Mouse (Mus musculus) forebrain, embryonic 13.5 days (tissue): ENCODE data around the gene Hnrnpl. TPM values are rescaled to one million over a fixed set of nuclear protein-coding genes. Genes with fewer than 3 reads are reported as not detected.

Experiments
- ATAC-seq: fragments of 200-750 bp; cut with Nextera tagmentation; 2 replicates; pipeline ENCODE4 v1.8.0; 2017
- H3K27ac ChIP-seq: fragments of 300-500 bp; sonication (generic); 2 replicates; pipeline ENCODE4 v1.5.1; 2015; ENCODE audit warnings: inconsistent platforms, mild to moderate bottlenecking, moderate library complexity
- H3K27me3 ChIP-seq: fragments of 300-500 bp; sonication (generic); 2 replicates; pipeline ENCODE4 v1.6.1; 2015; ENCODE audit warnings: mild to moderate bottlenecking, inconsistent platforms
- H3K36me3 ChIP-seq: fragments of 300-500 bp; sonication (generic); 2 replicates; pipeline ENCODE4 v1.6.1; 2015; ENCODE audit warnings: mild to moderate bottlenecking, inconsistent platforms; ENCODE audit not compliant: poor library complexity, severe bottlenecking
- H3K4me1 ChIP-seq: fragments of 300-500 bp; sonication (generic); 2 replicates; pipeline ENCODE4 v1.6.1; 2015; ENCODE audit warnings: inconsistent platforms
- H3K4me2 ChIP-seq: fragments of 300-500 bp; sonication (generic); 2 replicates; pipeline ENCODE4 v1.6.1; 2015; ENCODE audit warnings: inconsistent platforms, mild to moderate bottlenecking, moderate library complexity
- H3K4me3 ChIP-seq: fragments of 300-500 bp; sonication (generic); 2 replicates; pipeline ENCODE4 v1.5.1; 2015; ENCODE audit warnings: mild to moderate bottlenecking, inconsistent platforms
- H3K9ac ChIP-seq: fragments of 300-500 bp; sonication (generic); 2 replicates; pipeline ENCODE4 v1.6.1; 2015; ENCODE audit warnings: mild to moderate bottlenecking, inconsistent platforms
- H3K9me3 ChIP-seq: fragments of 300-500 bp; sonication (generic); replicated peaks from 2 replicates; pipeline ENCODE4 v1.6.1; 2016; ENCODE audit warnings: inconsistent platforms
- WGBS: fragments of 180-500 bp; shearing (Covaris S2); methylation state at CpG from one replicate; pipeline ENCODE4 v1.1.7; 2015; 5-methylcytosine and 5-hydroxymethylcytosine counted together
- polyA plus RNA-seq: library from polyadenylated mRNA; unstranded; fragments of >200 nt; fragmentation: Nextera tagmentation; extraction: Ambion mirVana; gene quantifications from 2 replicates; pipeline ENCODE4 v1.2.1, GENCODE M21; 2015

Gene Hnrnpl
- polyA plus RNA-seq, 1 experiment from 2014 or later: 282 TPM

- H3K9me3 ChIP-seq: no peaks in the 10 kb centered on the region
- 0 out of 2 replicates have a peak, but pooled peaks cover under 1% of the 10 kb centered on the region for H3K4me1 ChIP-seq
- no peaks in the 10 kb centered on the region for H3K36me3 ChIP-seq
- no peak for ATAC-seq
- 92% methylated on average over 24 of the region's 24 CpGs for WGBS
- no peak overlapping the region for H3K4me2 ChIP-seq
- H3K4me3 ChIP-seq: no peak overlapping the region
- no peak overlapping the region for H3K9ac ChIP-seq
- no peak overlapping the region for H3K27ac ChIP-seq
- no peaks in the 10 kb centered on the region for H3K27me3 ChIP-seq
Measured at GRCm38 (mm10) chr7:28870901-28871664, 62.7 kb downstream of the Hnrnpl start.

Other genes starting within 250 kb of the Hnrnpl start
- gene Samd4b, start 210.4 kb upstream of the Hnrnpl start, polyA plus RNA-seq: 20.0 and 20.5 TPM in 2 replicates
- 36.1 and 36.8 TPM in 2 replicates for gene Pak4, start 210.4 kb upstream of the Hnrnpl start, polyA plus RNA-seq
- not detected in 2 replicates for gene Acp7, start 177.2 kb upstream of the Hnrnpl start, polyA plus RNA-seq
- gene Fbxo27, start 115.7 kb upstream of the Hnrnpl start, polyA plus RNA-seq: 3.6 and 3.8 TPM in 2 replicates
- gene Fbxo17, start 91.7 kb upstream of the Hnrnpl start, polyA plus RNA-seq: 4.4 and 5.3 TPM in 2 replicates
- 107 and 122 TPM in 2 replicates for gene Mrps12, start 66.7 kb upstream of the Hnrnpl start, polyA plus RNA-seq
- 23.0 and 23.7 TPM in 2 replicates for gene Sars2, start 66.5 kb upstream of the Hnrnpl start, polyA plus RNA-seq
- gene Ccer2, start 52.4 kb upstream of the Hnrnpl start, polyA plus RNA-seq: not detected in 2 replicates
- gene Sirt2, start 41.8 kb upstream of the Hnrnpl start, polyA plus RNA-seq: 86.3 and 86.9 TPM in 2 replicates
- 51.0 and 52.9 TPM in 2 replicates for gene Nfkbib, start 41.0 kb upstream of the Hnrnpl start, polyA plus RNA-seq
- gene Rinl, start 19.6 kb upstream of the Hnrnpl start, polyA plus RNA-seq: 1.7 and 2.0 TPM in 2 replicates
- gene Ech1, start 16.7 kb downstream of the Hnrnpl start, polyA plus RNA-seq: 69.1 and 75.6 TPM in 2 replicates
- 2.5 and 3.3 TPM in 2 replicates for gene Lgals4, start 25.3 kb downstream of the Hnrnpl start, polyA plus RNA-seq
- gene Lgals7, start 55.3 kb downstream of the Hnrnpl start, polyA plus RNA-seq: 2.0 and 2.4 TPM in 2 replicates
- gene Capn12, start 72.9 kb downstream of the Hnrnpl start, polyA plus RNA-seq: 0.21 and 0.30 TPM in 2 replicates
- 114 and 136 TPM in 2 replicates for gene Actn4, start 153.8 kb downstream of the Hnrnpl start, polyA plus RNA-seq
- gene Eif3k, start 173.3 kb downstream of the Hnrnpl start, polyA plus RNA-seq: 351 and 356 TPM in 2 replicates
- gene Map4k1, start 173.5 kb downstream of the Hnrnpl start, polyA plus RNA-seq: 4.3 and 4.4 TPM in 2 replicates